Mouse (Mus musculus) spleen, postnatal 10 days (tissue): ENCODE measurements around the gene Stum.
A peak's percentile ranks its signal among the peaks of the same experiment; 100 is the strongest.
"Not testable (repeated sequence)": the region's sequence is repeated elsewhere in the genome, so short reads cannot be mapped to it uniquely, and the experiment has no call there.

Source experiments
- DNase-seq, 2 experiments: peaks; one replicate each; pipeline ENCODE4 v3.0.0; 2021 to 2022; ENCODE audit warnings: low spot score in 2 of 2

Stum gene

GRCm38 (mm10) chr1:180483399-180484291 lies at the start of gene Stum:
Stum (minus strand) TSS chr1:180483504.
- DNase-seq, result peak; percentile 57 to 81

- DNase-seq, result no peak
These were observed 49.4 kb upstream of the Stum start for GRCm38 (mm10) chr1:180532671-180533070.

- DNase-seq, result no peak
These were observed 47.4 kb upstream of the Stum start for GRCm38 (mm10) chr1:180530457-180531263.

GRCm38 (mm10) chr1:180529847-180530246 lies 46.5 kb upstream of the Stum start:
- DNase-seq, result no peak

- no peak for DNase-seq
These were observed 42.0 kb upstream of the Stum start for GRCm38 (mm10) chr1:180525301-180525700.

GRCm38 (mm10) chr1:180523320-180523719 lies 40.0 kb upstream of the Stum start:
- DNase-seq, result no peak

- DNase-seq, result no peak
These were observed 36.9 kb upstream of the Stum start for GRCm38 (mm10) chr1:180520190-180520589.

- no peak for DNase-seq
These were observed 36.2 kb upstream of the Stum start for GRCm38 (mm10) chr1:180519520-180519919.

- not testable (repeated sequence) for DNase-seq
These were observed 35.6 kb upstream of the Stum start for GRCm38 (mm10) chr1:180518899-180519298.

- no peak for DNase-seq
These were observed 35.1 kb upstream of the Stum start for GRCm38 (mm10) chr1:180518412-180518811.

- DNase-seq, result no peak
These were observed 34.2 kb upstream of the Stum start for GRCm38 (mm10) chr1:180517390-180518054.

GRCm38 (mm10) chr1:180514077-180514476 lies 30.8 kb upstream of the Stum start:
- no peak for DNase-seq

GRCm38 (mm10) chr1:180510879-180511278 lies 27.6 kb upstream of the Stum start:
- DNase-seq, result peak in 1 of 2 experiments; percentile 50

GRCm38 (mm10) chr1:180510442-180510841 lies 27.1 kb upstream of the Stum start:
- DNase-seq, result peak in 1 of 2 experiments; percentile 49

- DNase-seq, result no peak
These were observed 25.4 kb upstream of the Stum start for GRCm38 (mm10) chr1:180508662-180509061.

GRCm38 (mm10) chr1:180507291-180507791 lies 24.0 kb upstream of the Stum start:
- no peak for DNase-seq

- no peak for DNase-seq
These were observed 23.0 kb upstream of the Stum start for GRCm38 (mm10) chr1:180506341-180506740.

GRCm38 (mm10) chr1:180504899-180505298 lies 21.6 kb upstream of the Stum start:
- DNase-seq, result no peak

GRCm38 (mm10) chr1:180503484-180503883 lies 20.2 kb upstream of the Stum start:
- DNase-seq, result no peak

- no peak for DNase-seq
These were observed 19.3 kb upstream of the Stum start for GRCm38 (mm10) chr1:180502566-180502965.

- DNase-seq, result no peak
These were observed 17.3 kb upstream of the Stum start for GRCm38 (mm10) chr1:180500641-180501040.

- peak in 1 of 2 experiments; percentile 19 for DNase-seq
These were observed 16.9 kb upstream of the Stum start for GRCm38 (mm10) chr1:180500218-180500617.
